Comparison of ENCODE assay signal across 8 mouse cellular contexts in the genomic region with DNA sequence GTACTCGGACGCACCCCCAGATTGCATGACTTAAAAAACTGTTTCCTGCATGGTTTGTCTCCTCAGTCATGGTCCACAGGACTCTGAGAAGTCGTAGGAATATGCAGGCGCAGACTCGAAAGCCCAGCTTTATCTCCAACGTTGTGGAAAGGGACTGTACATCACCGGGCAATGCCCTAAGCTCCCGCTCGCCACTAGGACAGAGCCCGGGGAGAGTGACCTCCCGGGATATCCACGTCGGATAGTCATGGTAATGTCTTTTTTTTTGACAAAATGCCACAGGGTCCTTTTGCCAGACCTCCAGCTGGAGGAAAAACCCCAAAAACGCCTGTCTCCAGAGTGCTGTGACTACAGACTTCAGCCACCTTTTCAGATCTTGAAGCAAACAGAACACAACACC. TPM values are rescaled to one million over a fixed set of nuclear protein-coding genes. Genes with fewer than 3 reads are reported as not detected.
A peak's percentile ranks its signal among the peaks of the same experiment; 100 is the strongest.
DNase-seq lines count a peak whose midpoint lies in the region; ATAC-seq and TF ChIP-seq lines count a peak whose summit lies in the region.

No protein-coding gene starts in this region.

- H3K79me3 ChIP-seq in C2C12 (ENCODE audit: low read depth), result peaks cover 24% of the 10 kb centered on the region

- no peak for ATAC-seq in hindbrain, embryonic 16.5 days
- ATAC-seq in liver, embryonic 16.5 days (ENCODE audit: low read depth), result no peak
- ATAC-seq in megakaryocyte-erythroid progenitor cell, adult 5-6 weeks (replicated peaks; ENCODE audit: low FRiP score, low TSS enrichment, poor library complexity, severe bottlenecking), result no peak

- H3K4me2 ChIP-seq in hindbrain, embryonic 16.5 days (ENCODE audit: low read length), result peak overlapping the region; percentile 82
- H3K4me2 ChIP-seq in liver, embryonic 16.5 days (ENCODE audit: low read depth, low read length), result peak overlapping the region; percentile 74

- peak overlapping the region; percentile 83 for H3ac ChIP-seq in C2C12 (ENCODE audit: control insufficient read depth, insufficient read length, low read depth)

- peaks cover 54% of the 10 kb centered on the region for H3K36me3 ChIP-seq in C2C12 (ENCODE audit: control insufficient read depth, insufficient read depth)
- peaks cover 58% of the 10 kb centered on the region for H3K36me3 ChIP-seq in erythroblast, embryonic 14.5 days (ENCODE audit: control insufficient read depth)
- 0 out of 2 replicates have a peak, but pooled peaks cover 2% of the 10 kb centered on the region for H3K36me3 ChIP-seq in hindbrain, embryonic 16.5 days (ENCODE audit: control insufficient read depth, insufficient read depth, low read length)
- H3K36me3 ChIP-seq in liver, embryonic 16.5 days (ENCODE audit: control insufficient read depth, insufficient read depth), result peaks cover 20% of the 10 kb centered on the region
- peaks cover 16% of the 10 kb centered on the region for H3K36me3 ChIP-seq in small intestine, adult 2 months (ENCODE audit: control insufficient read depth, insufficient read depth, low read length)

- H3K4me1 ChIP-seq in erythroblast, embryonic 14.5 days (ENCODE audit: control insufficient read depth), result peaks cover 67% of the 10 kb centered on the region
- peaks cover 14% of the 10 kb centered on the region for H3K4me1 ChIP-seq in hindbrain, embryonic 16.5 days (ENCODE audit: control insufficient read depth, insufficient read depth, low read depth, low read length)
- H3K4me1 ChIP-seq in liver, embryonic 16.5 days (ENCODE audit: control insufficient read depth, low read depth, low read length), result peaks cover 46% of the 10 kb centered on the region
- H3K4me1 ChIP-seq in small intestine, adult 2 months (ENCODE audit: control insufficient read depth, insufficient read depth, insufficient read length, low read length), result peaks cover 6% of the 10 kb centered on the region; the same call in 1 of the 2 replicates

- peak; percentile 24 for DNase-seq in cerebellum, adult 8-10 months
- no peak for DNase-seq in cerebellum, postnatal 4 days (ENCODE audit: low spot score in 2 of 2)

- TF ChIP-seq CTCF in C2C12 (IDR thresholded peaks at IDR 0.05; ENCODE audit: control insufficient read depth, insufficient read depth, insufficient read length), result no peak
- TF ChIP-seq CTCF in small intestine, adult 2 months (IDR thresholded peaks at IDR 0.05; ENCODE audit: extremely low read depth, insufficient read length, insufficient replicate concordance, low read depth, low read length), result peak; percentile 23; the same call in 1 of the 2 replicates

- H3K79me2 ChIP-seq in C2C12 (ENCODE audit: control insufficient read depth, insufficient read depth), result peaks cover 34% of the 10 kb centered on the region

- peak overlapping the region; percentile 84 for H3K27ac ChIP-seq in hindbrain, embryonic 16.5 days (ENCODE audit: low read depth, low read length)
- H3K27ac ChIP-seq in liver, embryonic 16.5 days (ENCODE audit: low read length), result peak overlapping the region; percentile 95
- peak overlapping the region; percentile 84 for H3K27ac ChIP-seq in small intestine, adult 2 months (ENCODE audit: insufficient read depth, low read depth, low read length)

- no peaks in the 10 kb centered on the region for H3K27me3 ChIP-seq in C2C12 (ENCODE audit: control insufficient read depth, insufficient read depth, insufficient read length)
- no peaks in the 10 kb centered on the region for H3K27me3 ChIP-seq in erythroblast, embryonic 14.5 days (ENCODE audit: control insufficient read depth)
- no peaks in the 10 kb centered on the region for H3K27me3 ChIP-seq in hindbrain, embryonic 16.5 days (replicated peaks; ENCODE audit: control insufficient read depth, insufficient read depth, low read length)
- H3K27me3 ChIP-seq in liver, embryonic 16.5 days (ENCODE audit: control insufficient read depth, insufficient read depth, low read depth, low read length), result no peaks in the 10 kb centered on the region
- H3K27me3 ChIP-seq in small intestine, adult 2 months (ENCODE audit: control insufficient read depth, insufficient read depth, low read length), result no peaks in the 10 kb centered on the region

- H3K9ac ChIP-seq in hindbrain, embryonic 16.5 days (ENCODE audit: low read depth, low read length), result peak overlapping the region; percentile 79
- peak overlapping the region; percentile 93 for H3K9ac ChIP-seq in liver, embryonic 16.5 days (ENCODE audit: low read depth, low read length)

- WGBS in hindbrain, embryonic 16.5 days, result 0% methylated on average over 14 of the region's 14 CpGs
- under 1% methylated on average over 14 of the region's 14 CpGs for WGBS in liver, embryonic 16.5 days (ENCODE audit: insufficient replicate concordance)
- WGBS in small intestine, adult 2 months, result 0% methylated on average over 14 of the region's 14 CpGs

- no peak for TF ChIP-seq POLR2A in small intestine, adult 2 months (IDR thresholded peaks at IDR 0.05; ENCODE audit: low read depth, low read length)

- H3K4me3 ChIP-seq in C2C12 (ENCODE audit: insufficient read depth, poor library complexity, severe bottlenecking), result peak overlapping the region; percentile 83
- H3K4me3 ChIP-seq in erythroblast, embryonic 14.5 days (replicated peaks), result peak overlapping the region; percentile 70
- H3K4me3 ChIP-seq in hindbrain, embryonic 16.5 days (ENCODE audit: low read length), result peak overlapping the region; percentile 59
- H3K4me3 ChIP-seq in liver, embryonic 16.5 days (ENCODE audit: low read depth, low read length), result peak overlapping the region; percentile 88
- peak overlapping the region; percentile 74 for H3K4me3 ChIP-seq in small intestine, adult 2 months (ENCODE audit: low read depth, low read length)

- H3K9me3 ChIP-seq in erythroblast, embryonic 14.5 days (ENCODE audit: control insufficient read depth, low read length), result no peaks in the 10 kb centered on the region
- no peaks in the 10 kb centered on the region for H3K9me3 ChIP-seq in hindbrain, embryonic 16.5 days (ENCODE audit: control insufficient read depth, low read length)
- H3K9me3 ChIP-seq in liver, embryonic 16.5 days (replicated peaks; ENCODE audit: control insufficient read depth, low read length), result no peaks in the 10 kb centered on the region

TF ChIP-seq in C2C12, 6 proteins besides CTCF, POLR2A, EP300 and RAD21:
- no peak for TF ChIP-seq MYOG (IDR thresholded peaks at IDR 0.05; ENCODE audit: control insufficient read depth, extremely low read depth, insufficient read length)
- TF ChIP-seq MAX (IDR thresholded peaks at IDR 0.05), result no peak
- no peak for TF ChIP-seq CEBPB (IDR thresholded peaks at IDR 0.05; ENCODE audit: low read depth)
- no peak for TF ChIP-seq MYOD1 (IDR thresholded peaks at IDR 0.05; ENCODE audit: control insufficient read depth, insufficient read length, low read depth)
- TF ChIP-seq USF1 (IDR thresholded peaks at IDR 0.05; ENCODE audit: low read depth), result no peak

RNA-seq across cellular contexts. Expression of a gene that starts 0.7 kb away (rescaled TPM):
- 110 TPM for polyA plus RNA-seq in C2C12 (2012; fragmentation: generic; extraction: Trizol)
- 4.3 and 4.4 TPM in 2 replicates for polyA plus RNA-seq in erythroblast, embryonic 14.5 days (2012)
- 31.5 and 35.2 TPM in 2 replicates for polyA plus RNA-seq in hindbrain, embryonic 16.5 days (2015; fragmentation: Nextera tagmentation; extraction: Ambion mirVana)
- polyA plus RNA-seq in liver, embryonic 16.5 days (2015; fragmentation: Nextera tagmentation; extraction: Ambion mirVana), result 41.3 and 44.2 TPM in 2 replicates
- polyA plus RNA-seq in small intestine, adult 2 months (2012; rRNA removed), result 5.2 and 9.6 TPM in 2 replicates
- 70.1 and 82.4 TPM in 2 replicates for total RNA-seq in megakaryocyte-erythroid progenitor cell, adult 5-6 weeks (2014; fragmentation: Nextera tagmentation)
- 40.0 and 64.8 TPM in 2 replicates for total RNA-seq in megakaryocyte-erythroid progenitor cell, adult 5-6 weeks (2017)

RNA-seq across cellular contexts. Expression of a gene that starts 23.4 kb away (rescaled TPM):
- 55.1 TPM for polyA plus RNA-seq in C2C12 (2012; fragmentation: generic; extraction: Trizol)
- 1.7 and 2.4 TPM in 2 replicates for polyA plus RNA-seq in erythroblast, embryonic 14.5 days (2012)
- polyA plus RNA-seq in hindbrain, embryonic 16.5 days (2015; fragmentation: Nextera tagmentation; extraction: Ambion mirVana), result 75.2 and 77.9 TPM in 2 replicates
- polyA plus RNA-seq in liver, embryonic 16.5 days (2015; fragmentation: Nextera tagmentation; extraction: Ambion mirVana), result 26.9 and 27.3 TPM in 2 replicates
- polyA plus RNA-seq in small intestine, adult 2 months (2012; rRNA removed), result 20.7 and 24.1 TPM in 2 replicates
- total RNA-seq in megakaryocyte-erythroid progenitor cell, adult 5-6 weeks (2014; fragmentation: Nextera tagmentation), result 42.1 and 56.8 TPM in 2 replicates
- 52.0 and 57.9 TPM in 2 replicates for total RNA-seq in megakaryocyte-erythroid progenitor cell, adult 5-6 weeks (2017)

RNA-seq across cellular contexts. Expression of a gene that starts 49.6 kb away (rescaled TPM):
- 0.42 TPM for polyA plus RNA-seq in C2C12 (2012; fragmentation: generic; extraction: Trizol)
- polyA plus RNA-seq in erythroblast, embryonic 14.5 days (2012), result 0.05 TPM in 1 of 2 replicates, not detected in the other
- polyA plus RNA-seq in hindbrain, embryonic 16.5 days (2015; fragmentation: Nextera tagmentation; extraction: Ambion mirVana), result 3.9 and 4.8 TPM in 2 replicates
- 0.41 and 0.61 TPM in 2 replicates for polyA plus RNA-seq in liver, embryonic 16.5 days (2015; fragmentation: Nextera tagmentation; extraction: Ambion mirVana)
- polyA plus RNA-seq in small intestine, adult 2 months (2012; rRNA removed), result 0.70 and 0.98 TPM in 2 replicates
- not detected in 2 replicates for total RNA-seq in megakaryocyte-erythroid progenitor cell, adult 5-6 weeks (2014; fragmentation: Nextera tagmentation)
- not detected in 2 replicates for total RNA-seq in megakaryocyte-erythroid progenitor cell, adult 5-6 weeks (2017)
